Mouse (Mus musculus): ENCODE results near the gene Pmfbp1.

Gene Pmfbp1

GRCm38 (mm10) chr8:109503566-109503965 is 9.7 kb downstream of the Pmfbp1 start:
- no peak for DNase-seq

- no peak for DNase-seq
Observed at GRCm38 (mm10) chr8:109505560-109505959, 11.7 kb downstream of the Pmfbp1 start.

GRCm38 (mm10) chr8:109524008-109524407 is 30.2 kb downstream of the Pmfbp1 start:
- no peak for DNase-seq

- peak in 1 of 2 experiments; percentile 58 for DNase-seq
Observed at GRCm38 (mm10) chr8:109535140-109535990, 41.5 kb downstream of the Pmfbp1 start.

- peak; percentile 78 to 84 for DNase-seq
Observed at GRCm38 (mm10) chr8:109536703-109537102, 42.9 kb downstream of the Pmfbp1 start.

- DNase-seq, result no peak
Observed at GRCm38 (mm10) chr8:109542165-109542564, 48.3 kb downstream of the Pmfbp1 start.

GRCm38 (mm10) chr8:109542748-109543519 is 49.1 kb downstream of the Pmfbp1 start:
- DNase-seq, result no peak

GRCm38 (mm10) chr8:109544049-109544448 is 50.2 kb downstream of the Pmfbp1 start:
- DNase-seq, result no peak

GRCm38 (mm10) chr8:109551663-109552062 is 57.8 kb downstream of the Pmfbp1 start:
- DNase-seq, result peak; percentile 15 to 34

- DNase-seq, result no peak
Observed at GRCm38 (mm10) chr8:109563881-109564280, 70.1 kb downstream of the Pmfbp1 start.

- no peak for DNase-seq
Observed at GRCm38 (mm10) chr8:109564766-109565165, 70.9 kb downstream of the Pmfbp1 start.

GRCm38 (mm10) chr8:109565498-109566333 is 71.9 kb downstream of the Pmfbp1 start, which contains the start of the genes Dhx38 and Txnl4b:
Gene Dhx38 (minus strand): TSS chr8:109565861.
Gene Txnl4b (plus strand): TSS chr8:109565892.
- peak; percentile 99 to 100 for DNase-seq

- no peak for DNase-seq
Observed at GRCm38 (mm10) chr8:109571139-109571538, 77.3 kb downstream of the Pmfbp1 start.

GRCm38 (mm10) chr8:109576311-109576710 is 82.5 kb downstream of the Pmfbp1 start:
- no peak for DNase-seq

- DNase-seq, result no peak
Observed at GRCm38 (mm10) chr8:109578900-109579301, 85.1 kb downstream of the Pmfbp1 start, which contains the start of gene Hp. Gene Hp (minus strand): TSS chr8:109579172.

GRCm38 (mm10) chr8:109584293-109584692 is 90.5 kb downstream of the Pmfbp1 start:
- DNase-seq, result no peak

GRCm38 (mm10) chr8:109584830-109585229 is 91.0 kb downstream of the Pmfbp1 start:
- no peak for DNase-seq

GRCm38 (mm10) chr8:109585652-109586051 is 91.8 kb downstream of the Pmfbp1 start:
- DNase-seq, result no peak

GRCm38 (mm10) chr8:109586972-109587504 is 93.2 kb downstream of the Pmfbp1 start:
- peak; percentile 81 to 87 for DNase-seq

- DNase-seq, result no peak
Observed at GRCm38 (mm10) chr8:109590901-109591300, 97.1 kb downstream of the Pmfbp1 start.

GRCm38 (mm10) chr8:109591367-109591766 is 97.5 kb downstream of the Pmfbp1 start:
- no peak for DNase-seq

GRCm38 (mm10) chr8:109592164-109592563 is 98.3 kb downstream of the Pmfbp1 start:
- no peak for DNase-seq
